Mouse (Mus musculus): ENCODE measurements around the gene Tnip2. TPM values are rescaled to one million over a fixed set of nuclear protein-coding genes. Genes with fewer than 3 reads are reported as not detected.

The Tnip2 gene
- polyA plus RNA-seq (2017; shearing (Covaris generic)) = 30.3 TPM

GRCm38 (mm10) chr5:34513466-34514217, at the start of gene Tnip2:
Gene Tnip2 (minus strand): TSS chr5:34513991.

GRCm38 (mm10) chr5:34525663-34526476, 12.1 kb upstream of the Tnip2 start, which contains the start of gene Sh3bp2:
Gene Sh3bp2 (plus strand): TSS chr5:34525838.

Other genes with a start within 250 kb of the Tnip2 start
- gene Zfyve28, start 225.5 kb downstream of the Tnip2 start, polyA plus RNA-seq (2017; shearing (Covaris generic)) = 4.0 TPM
- gene Cfap99, start 225.4 kb downstream of the Tnip2 start, polyA plus RNA-seq (2017; shearing (Covaris generic)) = not detected
- 147 TPM for gene Rnf4, start 177.7 kb downstream of the Tnip2 start, polyA plus RNA-seq (2017; shearing (Covaris generic))
- 24.2 TPM for gene Fam193a, start 144.1 kb downstream of the Tnip2 start, polyA plus RNA-seq (2017; shearing (Covaris generic))
- gene Sh3bp2, start 11.8 kb upstream of the Tnip2 start, polyA plus RNA-seq (2017; shearing (Covaris generic)) = 15.5 TPM
- gene Add1, start 59.7 kb upstream of the Tnip2 start, polyA plus RNA-seq (2017; shearing (Covaris generic)) = 332 TPM
- gene Mfsd10, start 123.2 kb upstream of the Tnip2 start, polyA plus RNA-seq (2017; shearing (Covaris generic)) = 69.9 TPM
- 40.2 TPM for gene Nop14, start 146.2 kb upstream of the Tnip2 start, polyA plus RNA-seq (2017; shearing (Covaris generic))
- gene Grk4, start 146.4 kb upstream of the Tnip2 start, polyA plus RNA-seq (2017; shearing (Covaris generic)) = 10.1 TPM
- gene Htt, start 247.7 kb upstream of the Tnip2 start, polyA plus RNA-seq (2017; shearing (Covaris generic)) = 21.4 TPM

All from CD4-positive, CD25-positive, alpha-beta regulatory T cell (primary cell).